Mouse (Mus musculus): ENCODE results near the gene Lrrc9.

DNA sequence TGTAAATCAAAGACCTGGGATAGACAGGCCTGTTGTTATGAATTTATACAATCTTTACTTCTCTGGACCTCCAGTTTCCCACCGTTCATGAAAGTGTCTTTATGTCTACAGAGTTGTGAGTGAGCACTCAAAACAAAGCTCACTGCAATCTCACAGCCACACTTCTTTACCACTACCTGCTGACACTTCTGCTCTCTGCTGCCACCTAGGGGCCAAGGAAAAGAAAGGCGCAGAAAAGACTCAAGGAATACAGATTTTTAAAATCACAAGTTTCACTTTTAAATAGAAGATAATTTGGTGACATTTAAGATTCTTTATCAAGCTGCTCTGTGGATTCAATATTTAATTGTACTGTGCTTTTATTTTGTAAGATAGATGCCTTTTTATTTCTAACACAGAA is 79.0 kb downstream of the Lrrc9 start:
- TF ChIP-seq CTCF (IDR thresholded peaks at IDR 0.05; ENCODE audit: low read depth, low read length) (peak; percentile 63; the same call in 1 of the 2 replicates), POLR2A (IDR thresholded peaks at IDR 0.05; ENCODE audit: extremely low read depth, insufficient read depth, low read length) (no peak)
